13 mouse cellular contexts compared by ENCODE assay signal in the genomic region with DNA sequence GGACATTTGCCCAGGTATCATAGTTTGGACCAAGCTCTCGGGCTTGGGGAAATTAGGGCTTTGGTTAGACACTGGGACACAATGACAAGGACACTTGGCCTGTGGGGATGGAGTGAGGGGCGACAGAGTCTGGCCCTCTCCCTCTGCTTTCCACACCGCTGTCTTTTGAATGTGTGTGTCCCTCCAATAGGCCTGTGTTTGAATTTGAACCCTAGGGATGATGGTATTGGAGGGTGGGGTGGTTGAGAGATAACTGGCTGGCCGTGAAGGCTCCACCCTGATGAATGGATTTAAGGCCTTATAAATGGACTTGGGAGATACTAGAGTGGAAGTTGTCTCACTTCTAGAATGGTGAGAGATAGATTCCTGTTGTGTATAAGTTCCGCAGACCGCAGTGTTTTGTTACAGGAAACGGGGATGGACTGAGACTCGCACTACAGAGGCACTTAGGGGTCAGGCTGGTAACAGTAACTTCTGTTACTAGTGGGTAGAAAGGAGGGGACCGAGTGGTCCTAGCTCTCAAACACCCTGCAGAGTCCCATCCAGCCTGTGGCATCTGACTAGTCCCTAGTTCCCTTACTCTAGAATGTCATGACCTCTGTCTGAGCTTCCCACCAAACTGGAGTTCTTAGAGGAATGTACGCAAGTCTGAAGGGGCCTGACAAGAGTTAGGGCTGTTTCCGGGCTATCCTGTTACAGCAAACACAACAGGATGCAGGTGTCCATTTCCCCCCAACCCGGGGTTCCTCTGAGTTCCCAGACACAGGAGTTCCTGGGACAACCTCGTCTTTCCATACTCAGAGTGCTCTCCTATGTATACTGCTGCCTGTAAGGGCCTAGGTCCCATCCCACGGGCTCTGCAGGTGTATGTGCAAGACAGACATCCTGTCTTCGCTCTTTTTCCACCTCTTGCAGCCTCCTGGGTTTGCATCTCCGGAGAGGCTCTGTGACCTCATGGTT. TPM values are rescaled to one million over a fixed set of nuclear protein-coding genes. Genes with fewer than 3 reads are reported as not detected.
DNase-seq lines count a peak whose midpoint lies in the region; ATAC-seq and TF ChIP-seq lines count a peak whose summit lies in the region.
"Had no signal": no experiment of that assay in that cellular context is flagged by ENCODE, and none has a peak within 500 bp of the region (broad histone marks: within the 10 kb centered on the region; RNA-seq: fewer than 3 reads in every experiment).

No protein-coding gene starts in this region.

- no peak; the same call in none of the 2 replicates for TF ChIP-seq POLR2A in CH12.LX (IDR thresholded peaks at IDR 0.05; ENCODE audit: low read depth, low read length)
- TF ChIP-seq POLR2A in cerebellum, adult 2 months (IDR thresholded peaks at IDR 0.05; ENCODE audit: borderline replicate concordance, insufficient read depth, low read length) = no peak

- DNase-seq in intestine, embryonic 14.5 days (ENCODE audit: low spot score) = no peak
- peak; percentile 57 for DNase-seq in 416B (ENCODE audit: low read depth)
- DNase-seq in CH12.LX (ENCODE audit: extremely low read depth) = no peak
- no peak for DNase-seq in urinary bladder, postnatal 4 days (ENCODE audit: low spot score in 2 of 2)
- no peak for DNase-seq in cerebellum, adult 2 months
- DNase-seq in cerebellum, postnatal 14 days = no peak
- DNase-seq: cerebellum, postnatal 25 days; kidney, adult 11 months had no signal

- H3K4me2 ChIP-seq in intestine, embryonic 14.5 days (ENCODE audit: low read length) = no peak overlapping the region
- no peak overlapping the region for H3K4me2 ChIP-seq in intestine, postnatal 0 days (replicated peaks; ENCODE audit: low read depth)
- H3K4me2 ChIP-seq in CH12.LX (ENCODE audit: insufficient read depth, low read depth, poor library complexity, severe bottlenecking) = no peak overlapping the region
- H3K4me2 ChIP-seq: forebrain, embryonic 12.5 days had no signal

- no peaks in the 10 kb centered on the region for H3K27me3 ChIP-seq in intestine, embryonic 14.5 days (replicated peaks; ENCODE audit: control insufficient read depth, insufficient read depth, low read length)
- H3K27me3 ChIP-seq in intestine, postnatal 0 days (replicated peaks; ENCODE audit: control insufficient read depth, insufficient read depth, low read length) = no peaks in the 10 kb centered on the region
- no peaks in the 10 kb centered on the region for H3K27me3 ChIP-seq in CH12.LX (replicated peaks)
- no peaks in the 10 kb centered on the region for H3K27me3 ChIP-seq in cerebellum, adult 2 months (ENCODE audit: control insufficient read depth, insufficient read depth, low read length)
- H3K27me3 ChIP-seq: forebrain, embryonic 12.5 days had no signal

- dilution Hi-C loops in CH12.LX (cut with MboI; ENCODE audit: extremely low pct_ligation_motif_present, extremely low pct_unique_long_range_greater_than_20kb, low sequenced_read_pairs) = no loop called here

- no peak overlapping the region for H3K4me3 ChIP-seq in intestine, embryonic 14.5 days (ENCODE audit: low read depth, low read length)
- H3K4me3 ChIP-seq in intestine, postnatal 0 days (ENCODE audit: low read depth, low read length) = no peak overlapping the region
- no peak overlapping the region for H3K4me3 ChIP-seq in CH12.LX (replicated peaks in 1 of 3; ENCODE audit: low read depth in 2 of 3, low read length in 2 of 3, poor library complexity in 1 of 3)
- H3K4me3 ChIP-seq in cerebellum, adult 2 months (replicated peaks; ENCODE audit: insufficient read depth, low read depth, low read length) = no peak overlapping the region
- H3K4me3 ChIP-seq: forebrain, embryonic 12.5 days had no signal

- no peak for TF ChIP-seq RAD21 in CH12.LX (IDR thresholded peaks at IDR 0.05; ENCODE audit: low read depth, low read length)

- no peak overlapping the region for H3K9ac ChIP-seq in intestine, embryonic 14.5 days (ENCODE audit: low read length)
- H3K9ac ChIP-seq in intestine, postnatal 0 days (ENCODE audit: low read depth, low read length) = no peak overlapping the region
- no peak overlapping the region for H3K9ac ChIP-seq in CH12.LX (ENCODE audit: insufficient read depth, low read depth)
- H3K9ac ChIP-seq: forebrain, embryonic 12.5 days had no signal

- WGBS in intestine, embryonic 14.5 days = 57% methylated on average over 16 of the region's 16 CpGs
- 65% methylated on average over 16 of the region's 16 CpGs for WGBS in intestine, postnatal 0 days
- WGBS in cerebellum, adult 2 months = 81% methylated on average over 16 of the region's 16 CpGs

- ATAC-seq in intestine, embryonic 14.5 days (replicated peaks; ENCODE audit: low FRiP score, low TSS enrichment, low read depth) = no peak
- ATAC-seq in intestine, postnatal 0 days = no peak
- ATAC-seq in inflammation-experienced regulatory T-cells, adult 6 months = peak; percentile 38

- peaks cover 7% of the 10 kb centered on the region; the same call in 1 of the 2 replicates for H3K79me2 ChIP-seq in CH12.LX (replicated peaks; ENCODE audit: control insufficient read depth, extremely low read depth, insufficient read depth, poor library complexity, severe bottlenecking)

- H3K36me3 ChIP-seq in intestine, embryonic 14.5 days (ENCODE audit: control insufficient read depth, insufficient read depth, low read length) = no peaks in the 10 kb centered on the region
- no peaks in the 10 kb centered on the region for H3K36me3 ChIP-seq in intestine, postnatal 0 days (ENCODE audit: control insufficient read depth, insufficient read depth)
- peaks cover 51 to 63% of the 10 kb centered on the region in 2 experiments for H3K36me3 ChIP-seq in CH12.LX (replicated peaks in 1 of 2; ENCODE audit: control insufficient read depth in 1 of 2, insufficient read depth in 1 of 2, low read length in 1 of 2)
- H3K36me3 ChIP-seq: forebrain, embryonic 12.5 days had no signal

- H3K4me1 ChIP-seq in intestine, embryonic 14.5 days (replicated peaks; ENCODE audit: control insufficient read depth, insufficient read depth, low read length) = peaks cover 44% of the 10 kb centered on the region
- 0 out of 2 replicates have a peak, but pooled peaks cover 8% of the 10 kb centered on the region for H3K4me1 ChIP-seq in intestine, postnatal 0 days (replicated peaks; ENCODE audit: control insufficient read depth, insufficient read depth, low read length)
- H3K4me1 ChIP-seq in CH12.LX (ENCODE audit: control insufficient read depth in 1 of 2, insufficient read depth in 2 of 2) = peaks cover 20 to 75% of the 10 kb centered on the region in 2 experiments
- no peaks in the 10 kb centered on the region for H3K4me1 ChIP-seq in cerebellum, adult 2 months (ENCODE audit: control insufficient read depth, insufficient read depth, low read length)

- TF ChIP-seq EP300 in CH12.LX (IDR thresholded peaks at IDR 0.05; ENCODE audit: low read length) = no peak

- H3K27ac ChIP-seq in intestine, embryonic 14.5 days (ENCODE audit: low read depth) = peak overlapping the region; percentile 43; the same call in 1 of the 2 replicates
- no peak overlapping the region for H3K27ac ChIP-seq in intestine, postnatal 0 days (ENCODE audit: low read depth, low read length)
- H3K27ac ChIP-seq in CH12.LX (ENCODE audit: insufficient read depth, low read depth) = no peak overlapping the region
- H3K27ac ChIP-seq in cerebellum, adult 2 months (ENCODE audit: insufficient read depth, low read length) = no peak overlapping the region
- H3K27ac ChIP-seq: macrophage had no signal

- TF ChIP-seq CTCF in intestine, postnatal 0 days (IDR thresholded peaks at IDR 0.05; ENCODE audit: low read depth) = no peak
- TF ChIP-seq CTCF in CH12.LX (conservative IDR thresholded peaks at IDR 0.05 in 1 of 2, IDR thresholded peaks at IDR 0.05 in 1 of 2; ENCODE audit: low read depth in 2 of 2, low read length in 2 of 2) = no peak
- TF ChIP-seq CTCF in cerebellum, adult 2 months (IDR thresholded peaks at IDR 0.05; ENCODE audit: borderline replicate concordance, insufficient read depth, low read depth, low read length) = no peak

- H3K9me3 ChIP-seq in intestine, embryonic 14.5 days (ENCODE audit: control insufficient read depth, low read length) = no peaks in the 10 kb centered on the region
- H3K9me3 ChIP-seq in intestine, postnatal 0 days (ENCODE audit: control insufficient read depth) = no peaks in the 10 kb centered on the region
- H3K9me3 ChIP-seq in CH12.LX (replicated peaks; ENCODE audit: low read length) = no peaks in the 10 kb centered on the region
- H3K9me3 ChIP-seq: forebrain, embryonic 12.5 days had no signal

- in situ Hi-C loops in CH12.LX (cut with MboI; ENCODE audit: low pct_ligation_motif_present, low pct_unique_long_range_greater_than_20kb, low sequenced_read_pairs) = no loop called here

TF ChIP-seq in CH12.LX, 34 proteins besides CTCF, POLR2A, EP300 and RAD21:
- TF ChIP-seq MAX (IDR thresholded peaks at IDR 0.05; ENCODE audit: low read length) (no peak), ZMIZ1 (IDR thresholded peaks at IDR 0.05; ENCODE audit: low read depth, low read length) (peak; percentile 48; the same call in 1 of the 2 replicates), ZNF384 (IDR thresholded peaks at IDR 0.05; ENCODE audit: low read depth, low read length) (no peak), JUN (IDR thresholded peaks at IDR 0.05; ENCODE audit: insufficient read depth, low read depth, low read length) (no peak), USF1 (IDR thresholded peaks at IDR 0.05; ENCODE audit: low read depth, low read length) (no peak), CHD2 (IDR thresholded peaks at IDR 0.05; ENCODE audit: low read length) (peak; percentile 33; the same call in 1 of the 2 replicates), POLR2AphosphoS2 (IDR thresholded peaks at IDR 0.05; ENCODE audit: low read depth, low read length) (peak; percentile 77; the same call in 1 of the 2 replicates), BHLHE40 (IDR thresholded peaks at IDR 0.05; ENCODE audit: low read depth, low read length) (no peak)

RNA-seq across cellular contexts. Expression of a gene that starts 11.5 kb away (rescaled TPM):
- 0.35 and 0.61 TPM in 2 replicates for polyA plus RNA-seq in intestine, embryonic 14.5 days (2014; fragmentation: Nextera tagmentation; extraction: Ambion mirVana)
- 0.14 TPM in 1 of 2 replicates, not detected in the other for polyA plus RNA-seq in intestine, postnatal 0 days (2015; fragmentation: Nextera tagmentation; extraction: Ambion mirVana)
- 170 and 241 TPM in 2 replicates for total RNA-seq in CH12.LX (2012; rRNA removed)
- total RNA-seq in CH12.LX (2014; rRNA removed) = 178 and 203 TPM in 2 replicates
- polyA plus RNA-seq in CH12.LX (2012; ENCODE audit: insufficient read length, low read depth) = 306 and 316 TPM in 2 replicates
- 100 to 1,000 TPM in 2 of 3 experiments, 10 to 100 TPM in 1; 16.6 to 295 (median 286) TPM for polyA plus RNA-seq in inflammation-experienced regulatory T-cells, adult 6 months (2017; shearing (Covaris generic))
- 0.11 and 0.30 TPM in 2 replicates for polyA plus RNA-seq in cerebellum, adult 2 months (2012; rRNA removed)
- total RNA-seq: layer of hippocampus, postnatal 14 days had no signal
- polyA plus RNA-seq: forebrain, embryonic 12.5 days had no signal

RNA-seq across cellular contexts. Expression of a gene that starts 54.3 kb away (rescaled TPM):
- 0.70 and 0.84 TPM in 2 replicates for polyA plus RNA-seq in intestine, embryonic 14.5 days (2014; fragmentation: Nextera tagmentation; extraction: Ambion mirVana)
- polyA plus RNA-seq in intestine, postnatal 0 days (2015; fragmentation: Nextera tagmentation; extraction: Ambion mirVana) = 0.39 and 0.53 TPM in 2 replicates
- total RNA-seq in CH12.LX (2012; rRNA removed) (0.04 and 0.13 TPM in 2 replicates), CH12.LX (2014; rRNA removed) (not detected in 2 replicates)
- 0.11 TPM in 1 of 2 replicates, not detected in the other for polyA plus RNA-seq in CH12.LX (2012; ENCODE audit: insufficient read length, low read depth)
- polyA plus RNA-seq in inflammation-experienced regulatory T-cells, adult 6 months (2017; shearing (Covaris generic)) = under 1 TPM; 0.30 to 0.58 (median 0.51) TPM
- 0.18 and 0.25 TPM in 2 replicates for polyA plus RNA-seq in cerebellum, adult 2 months (2012; rRNA removed)

Comparison
In these comparisons a context has a peak if more than half of its experiments do, and no peak if none do; other contexts are left out.
1. RNA of a gene that starts 11.5 kb away (polyA plus RNA-seq): 306 to 316 TPM in CH12.LX and 16.6 to 295 TPM in inflammation-experienced regulatory T-cells, adult 6 months; 0.35 to 0.61 TPM in intestine, embryonic 14.5 days, 0.14 TPM in intestine, postnatal 0 days and 0.11 to 0.30 TPM in cerebellum, adult 2 months; every median in the first group is over 10 times any median in the second.